Mouse (Mus musculus): ENCODE measurements around the gene Slc38a3. TPM values are rescaled to one million over a fixed set of nuclear protein-coding genes. Genes with fewer than 3 reads are reported as not detected.

Gene Slc38a3
- polyA plus RNA-seq, 1 experiment from 2014 or later, result 32.9 TPM

DNA sequence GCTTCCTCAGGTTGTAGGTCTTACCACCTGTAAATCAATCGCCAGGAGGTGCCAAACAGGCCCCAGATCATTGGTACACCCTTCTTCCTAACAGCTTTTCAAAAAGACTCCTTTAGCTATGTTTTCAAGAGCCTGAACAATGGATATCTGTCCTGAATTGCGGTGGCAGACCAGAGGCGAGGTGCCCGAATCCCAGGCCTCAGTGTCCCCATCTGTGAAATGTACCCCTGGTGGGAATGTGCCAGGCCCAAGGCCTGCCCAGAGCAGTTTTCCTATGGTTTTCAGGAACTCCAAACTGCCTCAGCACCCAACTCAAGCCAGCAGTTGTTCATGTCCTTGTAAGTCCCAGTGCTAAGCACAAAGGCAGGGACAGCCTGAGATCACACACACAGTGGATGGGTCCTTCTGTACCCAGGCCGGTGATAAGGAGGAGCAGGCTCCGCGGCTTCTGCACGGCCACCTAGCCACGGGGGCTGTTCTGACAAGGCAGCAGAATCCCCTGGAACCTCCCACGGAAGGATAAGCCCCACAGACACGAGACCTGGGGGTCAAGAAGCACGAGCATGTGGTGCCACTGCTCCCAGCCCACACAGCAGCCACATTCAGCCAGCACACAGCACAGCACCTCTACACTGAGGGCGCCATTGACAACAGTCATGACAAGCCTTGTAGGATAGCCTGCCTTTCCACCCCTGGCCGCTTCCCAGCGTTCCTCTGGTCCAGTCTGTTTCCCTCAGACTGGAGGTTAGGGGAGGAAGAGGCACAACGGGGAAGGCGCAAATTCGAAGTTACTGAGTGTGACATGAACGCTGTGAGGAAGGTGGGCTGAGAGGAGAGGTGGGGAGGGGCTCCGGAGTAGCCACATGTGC is 41.7 kb downstream of the Slc38a3 start:
- no peak for ATAC-seq
- Histone ChIP-seq H3K4me3 (ENCODE audit: low read depth, low read length) (no peak overlapping the region; the same call in 1 of the 2 replicates), H3K4me1 (ENCODE audit: control insufficient read depth, insufficient read depth, low read length) (peaks cover 66% of the 10 kb centered on the region), H3K9me3 (replicated peaks; ENCODE audit: control insufficient read depth, low read length) (no peaks in the 10 kb centered on the region), H3K4me2 (ENCODE audit: low read length) (peak overlapping the region; percentile 48), H3K27me3 (replicated peaks; ENCODE audit: control insufficient read depth, insufficient read depth, low read length) (no peaks in the 10 kb centered on the region), H3K9ac (ENCODE audit: low read length) (peak overlapping the region; percentile 69), H3K36me3 (ENCODE audit: control insufficient read depth, insufficient read depth, low read length) (peaks cover 31% of the 10 kb centered on the region), H3K27ac (ENCODE audit: low read depth, low read length) (peak overlapping the region; percentile 96)
- no peak for DNase-seq (ENCODE audit: low spot score)
- WGBS, result 10% methylated on average over 20 of the region's 20 CpGs

- Histone ChIP-seq H3K9ac (ENCODE audit: low read length) (peak overlapping the region; percentile 69), H3K36me3 (ENCODE audit: control insufficient read depth, insufficient read depth, low read length) (peaks cover 38% of the 10 kb centered on the region), H3K9me3 (replicated peaks; ENCODE audit: control insufficient read depth, low read length) (no peaks in the 10 kb centered on the region), H3K4me3 (ENCODE audit: low read depth, low read length) (0 out of 2 replicates have a peak overlapping the region, but pooled peaks have one; percentile 9), H3K27me3 (replicated peaks; ENCODE audit: control insufficient read depth, insufficient read depth, low read length) (no peaks in the 10 kb centered on the region), H3K4me2 (ENCODE audit: low read length) (peak overlapping the region; percentile 48), H3K27ac (ENCODE audit: low read depth, low read length) (peak overlapping the region; percentile 96), H3K4me1 (ENCODE audit: control insufficient read depth, insufficient read depth, low read length) (peaks cover 58% of the 10 kb centered on the region)
- peak; percentile 58 for ATAC-seq
- 2% methylated on average over 2 of the region's 2 CpGs for WGBS
- DNase-seq (ENCODE audit: low spot score), result peak; percentile 95
These were observed 42.5 kb downstream of the Slc38a3 start for GRCm38 (mm10) chr9:107626844-107627277.

- ATAC-seq (peak; percentile 60), DNase-seq (ENCODE audit: low spot score) (peak; percentile 77)
These were observed 43.0 kb downstream of the Slc38a3 start for GRCm38 (mm10) chr9:107626158-107626843.

GRCm38 (mm10) chr9:107625351-107626128 is 43.8 kb downstream of the Slc38a3 start:
- Histone ChIP-seq H3K9me3 (replicated peaks; ENCODE audit: control insufficient read depth, low read length) (no peaks in the 10 kb centered on the region), H3K27me3 (replicated peaks; ENCODE audit: control insufficient read depth, insufficient read depth, low read length) (no peaks in the 10 kb centered on the region), H3K4me3 (ENCODE audit: low read depth, low read length) (no peak overlapping the region), H3K4me2 (ENCODE audit: low read length) (no peak overlapping the region), H3K9ac (ENCODE audit: low read length) (peak overlapping the region; percentile 13; the same call in 1 of the 2 replicates), H3K36me3 (ENCODE audit: control insufficient read depth, insufficient read depth, low read length) (peaks cover 39% of the 10 kb centered on the region), H3K27ac (ENCODE audit: low read depth, low read length) (peak overlapping the region; percentile 96; the same call in 1 of the 2 replicates), H3K4me1 (ENCODE audit: control insufficient read depth, insufficient read depth, low read length) (peaks cover 45% of the 10 kb centered on the region)
- DNase-seq (ENCODE audit: low spot score) (no peak), ATAC-seq (no peak)
- WGBS, result 88% methylated on average over 12 of the region's 12 CpGs

More at GRCm38 (mm10) chr9:107626158-107626843, 43.0 kb downstream of the Slc38a3 start:
- Histone ChIP-seq H3K27ac (ENCODE audit: low read depth, low read length) (peak overlapping the region; percentile 96), H3K9me3 (replicated peaks; ENCODE audit: control insufficient read depth, low read length) (no peaks in the 10 kb centered on the region), H3K27me3 (replicated peaks; ENCODE audit: control insufficient read depth, insufficient read depth, low read length) (no peaks in the 10 kb centered on the region), H3K4me3 (ENCODE audit: low read depth, low read length) (0 out of 2 replicates have a peak overlapping the region, but pooled peaks have one; percentile 9), H3K4me2 (ENCODE audit: low read length) (peak overlapping the region; percentile 48), H3K36me3 (ENCODE audit: control insufficient read depth, insufficient read depth, low read length) (peaks cover 38% of the 10 kb centered on the region), H3K4me1 (ENCODE audit: control insufficient read depth, insufficient read depth, low read length) (peaks cover 52% of the 10 kb centered on the region), H3K9ac (ENCODE audit: low read length) (peak overlapping the region; percentile 54; the same call in 1 of the 2 replicates)
- WGBS, result 24% methylated on average over 15 of the region's 15 CpGs

- Histone ChIP-seq H3K36me3 (ENCODE audit: control insufficient read depth, insufficient read depth, low read length) (peaks cover 45% of the 10 kb centered on the region), H3K4me1 (ENCODE audit: control insufficient read depth, insufficient read depth, low read length) (peaks cover 39% of the 10 kb centered on the region), H3K4me3 (ENCODE audit: low read depth, low read length) (no peak overlapping the region), H3K27me3 (replicated peaks; ENCODE audit: control insufficient read depth, insufficient read depth, low read length) (no peaks in the 10 kb centered on the region), H3K27ac (ENCODE audit: low read depth, low read length) (0 out of 2 replicates have a peak overlapping the region, but pooled peaks have one; percentile 0), H3K9me3 (replicated peaks; ENCODE audit: control insufficient read depth, low read length) (no peaks in the 10 kb centered on the region), H3K9ac (ENCODE audit: low read length) (no peak overlapping the region), H3K4me2 (ENCODE audit: low read length) (no peak overlapping the region)
- DNase-seq (ENCODE audit: low spot score), result no peak
- ATAC-seq, result no peak
- WGBS, result 85% methylated on average over 3 of the region's 3 CpGs
These were observed 44.4 kb downstream of the Slc38a3 start for GRCm38 (mm10) chr9:107624951-107625350.

DNA sequence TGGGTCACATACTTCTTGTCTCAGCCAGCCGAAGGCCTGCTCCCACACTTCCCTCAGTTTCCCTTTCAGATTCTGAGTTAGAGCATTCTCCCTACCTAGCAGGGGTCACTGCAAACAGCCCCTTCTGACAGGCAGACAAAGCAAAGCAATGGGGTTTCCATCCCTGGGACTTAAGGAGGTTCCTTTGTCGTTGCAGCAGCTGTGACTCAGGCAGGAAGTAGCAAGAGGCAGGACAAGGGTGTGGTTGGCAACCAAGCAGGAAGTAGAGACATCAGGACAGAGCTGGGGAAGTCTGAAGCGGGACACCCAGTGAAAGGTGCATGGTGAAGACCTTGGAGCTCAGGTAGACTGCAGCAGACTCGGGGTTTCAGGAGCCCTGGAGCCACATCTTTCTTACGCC is 44.8 kb downstream of the Slc38a3 start:
- peaks cover 35% of the 10 kb centered on the region for H3K4me1 ChIP-seq (ENCODE audit: control insufficient read depth, insufficient read depth, low read length)
- H3K36me3 ChIP-seq (ENCODE audit: control insufficient read depth, insufficient read depth, low read length), result peaks cover 47% of the 10 kb centered on the region
- no peaks in the 10 kb centered on the region for H3K9me3 ChIP-seq (replicated peaks; ENCODE audit: control insufficient read depth, low read length)
- 73% methylated on average over 5 of the region's 5 CpGs for WGBS
- ATAC-seq (no peak), DNase-seq (ENCODE audit: low spot score) (no peak)
- no peak overlapping the region for H3K4me3 ChIP-seq (ENCODE audit: low read depth, low read length)
- H3K27ac ChIP-seq (ENCODE audit: low read depth, low read length), result peak overlapping the region; percentile 0; the same call in 1 of the 2 replicates
- H3K9ac ChIP-seq (ENCODE audit: low read length), result no peak overlapping the region
- H3K27me3 ChIP-seq (replicated peaks; ENCODE audit: control insufficient read depth, insufficient read depth, low read length), result no peaks in the 10 kb centered on the region
- no peak overlapping the region for H3K4me2 ChIP-seq (ENCODE audit: low read length)

DNA sequence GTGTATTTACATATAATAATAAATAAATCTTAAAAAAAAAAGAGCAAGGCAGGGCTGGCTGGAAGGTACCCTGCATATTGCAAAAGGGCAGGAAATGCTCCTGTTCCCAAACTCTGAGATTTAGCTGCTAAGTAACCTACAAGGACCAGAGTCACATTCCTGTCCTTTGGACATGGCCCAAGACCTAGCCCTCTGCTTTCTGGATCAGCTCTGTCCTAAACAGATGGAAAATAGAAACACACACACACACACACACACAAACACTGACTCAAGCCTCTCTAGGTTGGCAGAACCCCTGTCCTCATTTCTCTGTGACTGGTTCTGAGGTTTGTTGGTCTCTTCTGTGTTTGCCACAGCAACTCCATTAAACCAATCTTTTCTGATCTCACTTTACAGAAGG is 48.4 kb downstream of the Slc38a3 start:
- ATAC-seq (no peak), DNase-seq (ENCODE audit: low spot score) (no peak)
- no peak overlapping the region for H3K27ac ChIP-seq (ENCODE audit: low read depth, low read length)
- H3K27me3 ChIP-seq (replicated peaks; ENCODE audit: control insufficient read depth, insufficient read depth, low read length), result no peaks in the 10 kb centered on the region
- H3K4me2 ChIP-seq (ENCODE audit: low read length), result no peak overlapping the region
- no peak overlapping the region for H3K4me3 ChIP-seq (ENCODE audit: low read depth, low read length)
- H3K36me3 ChIP-seq (ENCODE audit: control insufficient read depth, insufficient read depth, low read length), result peaks cover 72% of the 10 kb centered on the region
- H3K9ac ChIP-seq (ENCODE audit: low read length), result no peak overlapping the region
- H3K9me3 ChIP-seq (replicated peaks; ENCODE audit: control insufficient read depth, low read length), result no peaks in the 10 kb centered on the region
- H3K4me1 ChIP-seq (ENCODE audit: control insufficient read depth, insufficient read depth, low read length), result peaks cover 4% of the 10 kb centered on the region

DNA sequence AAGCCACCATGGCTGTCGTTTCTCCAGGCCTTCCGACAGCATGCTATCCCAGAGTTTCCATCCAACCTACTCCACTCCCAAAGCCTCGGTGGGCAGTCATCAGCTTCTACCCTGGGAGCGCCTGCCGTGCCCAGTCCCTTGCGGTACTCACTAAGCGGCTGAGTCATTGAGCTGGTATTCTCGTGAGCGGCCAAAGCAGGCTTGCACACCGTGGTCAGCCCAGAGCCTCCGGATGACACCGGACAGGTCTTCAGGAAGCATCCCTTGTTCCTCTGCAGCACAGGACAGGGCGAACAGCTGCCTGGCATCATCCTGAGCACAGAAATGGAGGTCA is 49.8 kb downstream of the Slc38a3 start:
- Histone ChIP-seq H3K9ac (ENCODE audit: low read length) (no peak overlapping the region), H3K27me3 (replicated peaks; ENCODE audit: control insufficient read depth, insufficient read depth, low read length) (no peaks in the 10 kb centered on the region), H3K4me3 (ENCODE audit: low read depth, low read length) (no peak overlapping the region), H3K36me3 (ENCODE audit: control insufficient read depth, insufficient read depth, low read length) (peaks cover 79% of the 10 kb centered on the region), H3K9me3 (replicated peaks; ENCODE audit: control insufficient read depth, low read length) (no peaks in the 10 kb centered on the region), H3K27ac (ENCODE audit: low read depth, low read length) (0 out of 2 replicates have a peak overlapping the region, but pooled peaks have one; percentile 27), H3K4me1 (ENCODE audit: control insufficient read depth, insufficient read depth, low read length) (peaks cover 4% of the 10 kb centered on the region), H3K4me2 (ENCODE audit: low read length) (no peak overlapping the region)
- no peak for DNase-seq (ENCODE audit: low spot score)
- ATAC-seq, result no peak
- 78% methylated on average over 13 of the region's 13 CpGs for WGBS
